8 mouse cellular contexts compared by ENCODE assay signal in the genomic region with DNA sequence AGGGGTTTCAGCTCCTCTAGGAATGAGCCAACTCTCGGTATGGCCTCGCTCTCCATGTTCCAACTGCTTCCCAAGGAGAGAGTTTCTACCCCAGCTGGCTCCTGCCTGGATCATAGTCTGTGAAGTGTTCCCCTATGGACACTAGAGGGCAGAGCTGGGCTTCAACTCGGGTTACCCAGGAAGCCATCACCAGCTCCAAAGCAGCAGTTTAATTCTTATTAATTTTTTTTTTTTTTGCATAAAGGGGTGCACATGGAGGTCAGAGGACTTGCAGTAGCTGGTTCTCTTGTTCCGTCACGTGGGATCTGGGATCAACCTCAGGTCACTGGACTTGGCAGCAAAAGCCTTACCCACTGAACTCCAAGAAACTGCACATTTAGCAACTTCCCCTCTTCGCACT. TPM values are rescaled to one million over a fixed set of nuclear protein-coding genes. Genes with fewer than 3 reads are reported as not detected.
A peak's percentile ranks its signal among the peaks of the same experiment; 100 is the strongest.
DNase-seq lines count a peak whose midpoint lies in the region; ATAC-seq and TF ChIP-seq lines count a peak whose summit lies in the region.
"Had no signal": no experiment of that assay in that cellular context is flagged by ENCODE, and none has a peak within 500 bp of the region (broad histone marks: within the 10 kb centered on the region; RNA-seq: fewer than 3 reads in every experiment).

No protein-coding gene starts in this region.

- peak; percentile 62; the same call in 1 of the 2 replicates for ATAC-seq in forebrain, embryonic 12.5 days (ENCODE audit: low FRiP score)
- peak; percentile 42 to 63; a peak in 2 of 4 replicates for ATAC-seq in hematopoietic stem cell, adult 5-6 weeks (replicated peaks in 1 of 2; ENCODE audit: insufficient read depth in 1 of 2, low FRiP score in 2 of 2, low TSS enrichment in 1 of 2, low read depth in 1 of 2, poor library complexity in 2 of 2, severe bottlenecking in 2 of 2)
- peak; percentile 65 for ATAC-seq in lung, embryonic 14.5 days (ENCODE audit: insufficient read depth)

- H3K9ac ChIP-seq in forebrain, embryonic 12.5 days = no peak overlapping the region
- no peak overlapping the region for H3K9ac ChIP-seq in lung, embryonic 14.5 days

- DNase-seq in MN1 (ENCODE audit: low spot score) = peak; percentile 93
- DNase-seq in brain, embryonic 18.5 days (ENCODE audit: low read depth, low spot score) = peak; percentile 60
- peak; percentile 57 for DNase-seq in layer of hippocampus, adult 9-10 months (ENCODE audit: low spot score)
- DNase-seq in lung, embryonic 14.5 days = peak; percentile 93
- peak; percentile 68 for DNase-seq in ovary, postnatal 36 days (ENCODE audit: low spot score)

- H3K27ac ChIP-seq in forebrain, embryonic 12.5 days = peak overlapping the region; percentile 59; the same call in 1 of the 2 replicates
- H3K27ac ChIP-seq in lung, embryonic 14.5 days (ENCODE audit: low read depth) = no peak overlapping the region
- H3K27ac ChIP-seq: macrophage had no signal

- H3K9me3 ChIP-seq in forebrain, embryonic 12.5 days = no peaks in the 10 kb centered on the region
- H3K9me3 ChIP-seq in lung, embryonic 14.5 days (ENCODE audit: low read depth, low read length) = no peaks in the 10 kb centered on the region

- H3K27me3 ChIP-seq in forebrain, embryonic 12.5 days = no peaks in the 10 kb centered on the region
- H3K27me3 ChIP-seq in lung, embryonic 14.5 days (ENCODE audit: insufficient read depth, low read length) = no peaks in the 10 kb centered on the region

- H3K4me1 ChIP-seq in forebrain, embryonic 12.5 days = no peaks in the 10 kb centered on the region
- no peaks in the 10 kb centered on the region for H3K4me1 ChIP-seq in lung, embryonic 14.5 days (ENCODE audit: insufficient read depth)

- peak; percentile 87 for TF ChIP-seq CTCF in lung, embryonic 14.5 days (IDR thresholded peaks at IDR 0.05; ENCODE audit: low read depth)

- H3K4me2 ChIP-seq in forebrain, embryonic 12.5 days = no peak overlapping the region
- no peak overlapping the region for H3K4me2 ChIP-seq in lung, embryonic 14.5 days

- 38% methylated on average over 6 of the region's 6 CpGs for WGBS in forebrain, embryonic 12.5 days
- WGBS in lung, embryonic 14.5 days = 20% methylated on average over 6 of the region's 6 CpGs

- no peak overlapping the region for H3K4me3 ChIP-seq in forebrain, embryonic 12.5 days (replicated peaks)
- no peak overlapping the region for H3K4me3 ChIP-seq in lung, embryonic 14.5 days (ENCODE audit: low read depth, low read length)

- H3K36me3 ChIP-seq in forebrain, embryonic 12.5 days (replicated peaks) = peaks cover 77% of the 10 kb centered on the region
- peaks cover 35% of the 10 kb centered on the region for H3K36me3 ChIP-seq in lung, embryonic 14.5 days (ENCODE audit: insufficient read depth)

RNA-seq across cellular contexts. Expression of a gene that starts 11.5 kb away (rescaled TPM):
- polyA plus RNA-seq in forebrain, embryonic 12.5 days (2016; fragmentation: Nextera tagmentation; extraction: Ambion mirVana) = not detected in 2 replicates
- not detected in 2 replicates for total RNA-seq in hematopoietic stem cell, adult 5-6 weeks (2017)
- 0.08 TPM in 1 of 2 replicates, not detected in the other for polyA plus RNA-seq in lung, embryonic 14.5 days (2014; fragmentation: Nextera tagmentation; extraction: Ambion mirVana)

RNA-seq across cellular contexts. Expression of a gene that starts 15.8 kb away (rescaled TPM):
- polyA plus RNA-seq in forebrain, embryonic 12.5 days (2016; fragmentation: Nextera tagmentation; extraction: Ambion mirVana) = 9.0 and 10.5 TPM in 2 replicates
- total RNA-seq in hematopoietic stem cell, adult 5-6 weeks (2017) = 8.6 and 12.9 TPM in 2 replicates
- 6.4 and 8.1 TPM in 2 replicates for polyA plus RNA-seq in lung, embryonic 14.5 days (2014; fragmentation: Nextera tagmentation; extraction: Ambion mirVana)

RNA-seq across cellular contexts. Expression of a gene that starts 27.5 kb away (rescaled TPM):
- polyA plus RNA-seq in forebrain, embryonic 12.5 days (2016; fragmentation: Nextera tagmentation; extraction: Ambion mirVana) = 28.2 and 31.1 TPM in 2 replicates
- 8.4 and 11.0 TPM in 2 replicates for total RNA-seq in hematopoietic stem cell, adult 5-6 weeks (2017)
- 10.9 and 12.2 TPM in 2 replicates for polyA plus RNA-seq in lung, embryonic 14.5 days (2014; fragmentation: Nextera tagmentation; extraction: Ambion mirVana)

RNA-seq across cellular contexts. Expression of a gene that starts 28.0 kb away (rescaled TPM):
- 9.6 and 10.1 TPM in 2 replicates for polyA plus RNA-seq in forebrain, embryonic 12.5 days (2016; fragmentation: Nextera tagmentation; extraction: Ambion mirVana)
- 4.0 and 6.4 TPM in 2 replicates for total RNA-seq in hematopoietic stem cell, adult 5-6 weeks (2017)
- 9.2 and 11.7 TPM in 2 replicates for polyA plus RNA-seq in lung, embryonic 14.5 days (2014; fragmentation: Nextera tagmentation; extraction: Ambion mirVana)

RNA-seq across cellular contexts. Expression of a gene that starts 28.1 kb away (rescaled TPM):
- polyA plus RNA-seq in forebrain, embryonic 12.5 days (2016; fragmentation: Nextera tagmentation; extraction: Ambion mirVana) = 29.8 and 35.1 TPM in 2 replicates
- total RNA-seq in hematopoietic stem cell, adult 5-6 weeks (2017) = 26.4 and 43.3 TPM in 2 replicates
- 32.1 and 40.5 TPM in 2 replicates for polyA plus RNA-seq in lung, embryonic 14.5 days (2014; fragmentation: Nextera tagmentation; extraction: Ambion mirVana)
